Mouse (Mus musculus): ENCODE data around the gene Plb1. TPM values are rescaled to one million over a fixed set of nuclear protein-coding genes. Genes with fewer than 3 reads are reported as not detected.

The Plb1 gene
- polyA plus RNA-seq (2017; shearing (Covaris generic)): not detected

DNA sequence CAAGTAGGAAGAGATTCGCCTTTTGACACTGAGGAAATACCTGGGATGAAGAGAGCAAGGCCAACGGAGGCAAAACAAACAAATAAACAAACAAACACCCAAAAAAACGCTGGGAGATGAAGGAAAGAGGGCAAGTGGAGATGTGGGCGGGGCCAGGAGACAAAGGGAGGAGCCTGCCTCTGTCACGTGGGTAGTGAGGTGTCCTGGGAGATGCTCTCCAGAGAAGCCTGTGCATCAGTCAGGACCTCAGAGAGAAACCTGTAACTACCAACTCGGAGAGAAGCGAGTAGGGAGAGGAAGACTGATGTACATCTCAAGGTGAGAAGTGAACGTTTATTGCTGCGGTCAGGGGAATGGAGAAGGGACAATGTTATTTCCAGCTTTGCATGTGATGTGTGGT, at the start of gene Plb1:
Gene Plb1 (plus strand): TSS at position 235 of the 400 bp plus-strand sequence.

Other genes starting within 250 kb of the Plb1 start
- gene Fosl2, start 96.9 kb upstream of the Plb1 start, polyA plus RNA-seq (2017; shearing (Covaris generic)): 126 TPM
- gene Ppp1cb, start 226.1 kb downstream of the Plb1 start, polyA plus RNA-seq (2017; shearing (Covaris generic)): 221 TPM

Data from naive thymus-derived CD4-positive, alpha-beta T cell, adult 5 months (primary cell).